Mouse (Mus musculus) midbrain, embryonic 11.5 days (tissue): Measurements from ENCODE around the gene Fank1. TPM values are rescaled to one million over a fixed set of nuclear protein-coding genes. Genes with fewer than 3 reads are reported as not detected.

Experiments
- ATAC-seq: fragments of 200-750 bp; cut with Nextera tagmentation; 2 replicates; pipeline ENCODE4 v1.8.0; 2017; ENCODE audit warnings: moderate TSS enrichment, moderate library complexity; ENCODE audit not compliant: low FRiP score
- DNase-seq: peaks from one replicate; pipeline ENCODE4 v3.0.0; 2015; ENCODE audit warnings: low spot score; ENCODE audit errors: missing footprints
- H3K27ac ChIP-seq: fragments of 300-500 bp; sonication (generic); 2 replicates; pipeline ENCODE4 v1.5.1; 2014; ENCODE audit warnings: low read depth, low read length
- H3K27me3 ChIP-seq: fragments of 300-500 bp; sonication (generic); 2 replicates; pipeline ENCODE4 v1.6.1; 2014; ENCODE audit warnings: mild to moderate bottlenecking, low read length, moderate library complexity, mixed read lengths; ENCODE audit not compliant: control insufficient read depth, insufficient read depth
- H3K36me3 ChIP-seq: fragments of 300-500 bp; sonication (generic); 2 replicates; pipeline ENCODE4 v1.6.1; 2014; ENCODE audit warnings: mild to moderate bottlenecking, low read length, moderate library complexity, mixed read lengths; ENCODE audit not compliant: control insufficient read depth, insufficient read depth
- H3K4me1 ChIP-seq: fragments of 300-500 bp; sonication (generic); 2 replicates; pipeline ENCODE4 v1.6.1; 2014; ENCODE audit warnings: low read length; ENCODE audit not compliant: control insufficient read depth, insufficient read depth
- H3K4me2 ChIP-seq: fragments of 300-500 bp; sonication (generic); 2 replicates; pipeline ENCODE4 v1.6.1; 2014; ENCODE audit warnings: mild to moderate bottlenecking, moderate library complexity
- H3K4me3 ChIP-seq: fragments of 300-500 bp; sonication (generic); 2 replicates; pipeline ENCODE4 v1.5.1; 2014; ENCODE audit warnings: low read depth, low read length
- H3K9ac ChIP-seq: fragments of 300-500 bp; sonication (generic); 2 replicates; pipeline ENCODE4 v1.6.1; 2014; ENCODE audit warnings: low read length
- H3K9me3 ChIP-seq: fragments of 300-500 bp; sonication (generic); 2 replicates; pipeline ENCODE4 v1.6.1; 2016; ENCODE audit warnings: low read length; ENCODE audit not compliant: control insufficient read depth
- WGBS: fragments of 180-500 bp; shearing (Covaris S2); extraction: QIAGEN DNeasy Blood & Tissue Kit; methylation state at CpG from one replicate; pipeline ENCODE4 v1.1.7; 2014; 5-methylcytosine and 5-hydroxymethylcytosine counted together
- polyA plus RNA-seq: library from polyadenylated mRNA; unstranded; fragments of >200 nt; fragmentation: Nextera tagmentation; extraction: Ambion mirVana; gene quantifications from 2 replicates; pipeline ENCODE4 v1.2.1, GENCODE M21; 2014

Gene Fank1
- polyA plus RNA-seq: 1.6 TPM in 2 replicates

GRCm38 (mm10) chr7:133776626-133776996, at the start of gene Fank1:
Gene Fank1 (plus strand): TSS chr7:133776861.
- Histone ChIP-seq H3K4me1 (peaks cover 4% of the 10 kb centered on the region; the same call in 1 of the 2 replicates), H3K4me2 (peak within 1 kb of the TSS; percentile 86), H3K36me3 (no peaks in the 10 kb centered on the region), H3K9ac (peak within 1 kb of the TSS; percentile 84), H3K9me3 (no peaks in the 10 kb centered on the region), H3K27me3 (no peaks in the 10 kb centered on the region), H3K4me3 (peak within 1 kb of the TSS; percentile 87), H3K27ac (no peak within 1 kb of the TSS)
- WGBS: under 1% methylated on average over 45 of the region's 45 CpGs
- ATAC-seq (peak; percentile 94), DNase-seq (peak; percentile 98)

DNA sequence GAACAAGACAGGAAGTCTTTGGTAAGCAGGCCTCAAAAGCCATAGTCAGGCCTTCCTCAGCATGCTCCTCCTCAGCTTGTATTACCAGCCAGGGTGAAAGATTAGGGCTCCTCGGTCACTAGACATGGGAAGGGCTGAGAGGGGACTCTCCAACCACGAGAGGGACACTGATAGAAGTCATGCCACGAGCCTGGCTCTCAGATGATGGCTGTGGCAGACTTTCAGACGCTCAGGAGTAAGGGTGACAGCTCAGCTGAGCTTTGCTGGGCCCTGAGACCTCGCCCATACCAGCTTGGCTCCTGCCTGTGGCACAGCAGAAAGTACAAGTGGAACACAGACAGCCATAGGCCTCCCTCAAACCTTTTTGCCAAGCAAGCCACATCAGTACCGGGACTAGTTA, 49.6 kb upstream of the Fank1 start:
- H3K36me3 ChIP-seq: peaks cover 14% of the 10 kb centered on the region
- H3K4me1 ChIP-seq: no peaks in the 10 kb centered on the region
- H3K4me3 ChIP-seq: no peak overlapping the region
- DNase-seq (no peak), ATAC-seq (no peak)
- H3K9ac ChIP-seq: no peak overlapping the region
- 88% methylated on average over 6 of the region's 6 CpGs for WGBS
- H3K27ac ChIP-seq: no peak overlapping the region
- H3K9me3 ChIP-seq: no peaks in the 10 kb centered on the region
- H3K27me3 ChIP-seq: no peaks in the 10 kb centered on the region
- no peak overlapping the region for H3K4me2 ChIP-seq

- H3K36me3 ChIP-seq: peaks cover 11% of the 10 kb centered on the region; the same call in 1 of the 2 replicates
- no peak for DNase-seq
- H3K4me1 ChIP-seq: no peaks in the 10 kb centered on the region
- H3K27ac ChIP-seq: no peak overlapping the region
- no peaks in the 10 kb centered on the region for H3K9me3 ChIP-seq
- H3K27me3 ChIP-seq: no peaks in the 10 kb centered on the region
- H3K9ac ChIP-seq: no peak overlapping the region
- ATAC-seq: no peak
- WGBS: 87% methylated on average over 5 of the region's 5 CpGs
- H3K4me3 ChIP-seq: no peak overlapping the region
- H3K4me2 ChIP-seq: no peak overlapping the region
These were observed 47.3 kb upstream of the Fank1 start for GRCm38 (mm10) chr7:133729351-133729750.

GRCm38 (mm10) chr7:133730324-133731191, 46.1 kb upstream of the Fank1 start:
- H3K9me3 ChIP-seq: no peaks in the 10 kb centered on the region
- H3K27ac ChIP-seq: no peak overlapping the region
- H3K36me3 ChIP-seq: peaks cover 7% of the 10 kb centered on the region; the same call in 1 of the 2 replicates
- no peak overlapping the region for H3K4me3 ChIP-seq
- H3K4me1 ChIP-seq: no peaks in the 10 kb centered on the region
- ATAC-seq (no peak), DNase-seq (no peak)
- H3K4me2 ChIP-seq: no peak overlapping the region
- 87% methylated on average over 11 of the region's 11 CpGs for WGBS
- no peaks in the 10 kb centered on the region for H3K27me3 ChIP-seq
- no peak overlapping the region for H3K9ac ChIP-seq

DNA sequence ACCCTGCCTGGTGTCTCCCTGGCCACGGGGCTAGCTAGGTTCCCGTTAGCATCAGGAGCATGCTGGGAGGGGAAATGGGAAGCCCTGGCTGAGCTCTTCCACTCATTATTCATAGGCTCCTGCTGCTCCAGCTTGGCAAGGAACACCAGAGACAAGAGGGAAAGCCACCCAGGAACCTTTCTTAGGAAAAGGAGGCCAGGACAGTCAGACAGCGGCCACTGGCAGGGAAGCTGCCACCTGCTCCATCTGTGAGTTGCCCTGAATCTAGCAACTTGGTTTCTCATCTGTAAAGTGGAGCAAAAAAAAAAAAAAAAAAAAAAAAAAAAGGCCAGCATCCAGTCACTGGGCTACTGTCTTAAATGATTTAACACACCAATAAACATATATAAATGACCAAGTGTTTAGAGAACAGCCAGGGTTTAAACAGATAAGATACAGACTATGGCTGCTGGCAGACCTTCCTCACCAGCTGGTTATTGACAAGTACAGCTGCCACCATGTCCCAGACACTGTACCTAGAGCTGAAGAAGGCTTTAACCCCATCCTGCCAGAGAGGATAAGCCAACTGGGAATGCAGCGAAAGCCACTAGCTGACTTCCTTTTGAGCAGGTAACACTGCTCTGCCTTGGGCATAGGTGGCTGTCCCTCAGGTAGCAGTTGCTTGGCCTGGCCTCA, 44.6 kb upstream of the Fank1 start:
- Histone ChIP-seq H3K9me3 (no peaks in the 10 kb centered on the region), H3K9ac (no peak overlapping the region), H3K27ac (no peak overlapping the region), H3K27me3 (no peaks in the 10 kb centered on the region), H3K36me3 (peaks cover 7% of the 10 kb centered on the region; the same call in 1 of the 2 replicates), H3K4me3 (no peak overlapping the region), H3K4me2 (no peak overlapping the region), H3K4me1 (no peaks in the 10 kb centered on the region)
- no peak for ATAC-seq
- WGBS: 71% methylated on average over 4 of the region's 4 CpGs
- DNase-seq: no peak

DNA sequence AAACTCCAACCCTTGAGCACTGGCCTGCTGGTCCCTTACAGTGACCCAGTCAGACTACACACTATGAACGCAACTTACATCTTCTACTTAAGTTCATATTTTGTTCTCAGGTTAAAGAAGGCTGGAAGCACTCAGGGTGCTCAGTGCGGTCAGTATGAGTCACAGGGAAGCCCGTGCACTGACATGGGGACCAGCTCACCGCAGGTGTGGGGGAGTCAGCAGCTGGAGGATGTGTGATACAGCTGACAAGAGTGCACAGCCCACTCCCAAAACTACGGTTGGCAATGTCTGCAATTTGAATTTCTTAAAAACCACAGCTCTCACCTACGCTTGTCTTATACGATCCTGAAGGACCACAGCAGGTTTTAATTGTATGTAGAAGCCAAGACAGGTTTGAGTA, 36.1 kb upstream of the Fank1 start:
- H3K9me3 ChIP-seq: no peaks in the 10 kb centered on the region
- no peak overlapping the region for H3K4me2 ChIP-seq
- no peak overlapping the region for H3K9ac ChIP-seq
- no peaks in the 10 kb centered on the region for H3K27me3 ChIP-seq
- peaks cover 9% of the 10 kb centered on the region for H3K36me3 ChIP-seq
- H3K4me1 ChIP-seq: no peaks in the 10 kb centered on the region
- no peak overlapping the region for H3K4me3 ChIP-seq
- H3K27ac ChIP-seq: no peak overlapping the region
- DNase-seq (no peak), ATAC-seq (no peak)
- over 99% methylated on average over 7 of the region's 7 CpGs for WGBS

DNA sequence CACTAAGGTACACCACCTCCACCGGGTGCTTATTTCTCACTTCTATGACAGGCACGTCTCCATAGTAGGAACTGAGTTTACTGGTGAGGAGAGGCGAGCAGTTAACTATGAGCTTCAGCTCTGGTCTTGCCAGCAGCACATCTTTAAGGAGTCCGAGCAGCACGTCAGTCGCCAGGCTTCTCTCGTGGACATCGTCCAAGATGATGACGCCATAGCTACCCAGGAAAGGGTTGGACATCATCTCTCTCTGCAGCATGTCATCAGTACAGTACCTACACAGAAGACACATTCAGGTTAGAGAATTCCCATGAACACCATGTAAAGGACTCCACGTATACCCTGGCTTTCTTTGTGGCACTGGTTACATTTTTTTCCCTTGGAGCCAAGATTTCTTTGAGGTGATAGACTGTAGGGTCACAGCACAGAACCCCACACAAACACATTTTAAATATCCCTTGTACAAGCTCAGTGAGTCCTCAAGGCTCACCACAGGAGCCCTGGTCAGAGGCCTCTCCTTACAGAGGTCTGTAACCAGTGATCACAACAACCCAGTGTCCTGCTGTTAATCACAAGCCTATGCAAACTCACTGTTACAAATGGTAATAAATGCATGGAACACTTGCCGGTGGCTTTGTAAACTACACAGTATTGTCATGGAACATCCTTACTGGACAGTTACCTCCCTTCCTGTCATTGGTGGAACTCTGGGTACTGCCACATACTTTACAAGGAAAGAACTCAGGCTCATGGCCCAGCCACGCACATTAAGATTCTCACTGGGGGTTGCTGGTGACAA, 33.9 kb upstream of the Fank1 start:
- no peak for ATAC-seq
- no peak overlapping the region for H3K4me2 ChIP-seq
- WGBS: 91% methylated on average over 12 of the region's 12 CpGs

GRCm38 (mm10) chr7:133743611-133744010, 33.0 kb upstream of the Fank1 start:
- WGBS: 80% methylated on average over 4 of the region's 4 CpGs
- Histone ChIP-seq H3K4me1 (no peaks in the 10 kb centered on the region), H3K36me3 (peaks cover 12% of the 10 kb centered on the region), H3K27ac (no peak overlapping the region), H3K27me3 (no peaks in the 10 kb centered on the region), H3K9ac (no peak overlapping the region), H3K9me3 (no peaks in the 10 kb centered on the region), H3K4me2 (no peak overlapping the region), H3K4me3 (no peak overlapping the region)
- DNase-seq: no peak
- no peak for ATAC-seq

More for the DNA sequence above, 33.9 kb upstream of the Fank1 start:
- H3K27me3 ChIP-seq: no peaks in the 10 kb centered on the region
- H3K36me3 ChIP-seq: peaks cover 9% of the 10 kb centered on the region
- H3K4me3 ChIP-seq: no peak overlapping the region
- H3K9me3 ChIP-seq: no peaks in the 10 kb centered on the region
- H3K9ac ChIP-seq: no peak overlapping the region
- H3K27ac ChIP-seq: no peak overlapping the region
- no peaks in the 10 kb centered on the region for H3K4me1 ChIP-seq
- no peak for DNase-seq
